Mouse (Mus musculus) G1E (cell line): ENCODE measurements around the gene Nucb2.

Experiments used
- CTCF ChIP-seq: IDR thresholded peaks from 2 replicates; pipeline ENCODE4 v1.5.1; 2012; ENCODE audit warnings: low read depth, low read length, inconsistent platforms, mixed read lengths
- GATA2 ChIP-seq: IDR thresholded peaks from 2 replicates; pipeline ENCODE4 v1.6.1; 2012; ENCODE audit warnings: low read depth, low read length, inconsistent platforms, borderline replicate concordance
- TAL1 ChIP-seq: conservative IDR thresholded peaks from 2 replicates; pipeline ENCODE4 v1.6.1; 2012; ENCODE audit warnings: low read depth, low read length, inconsistent platforms, mixed read lengths

- TF ChIP-seq CTCF (no peak), GATA2 (no peak), TAL1 (no peak)
Observed at GRCm38 (mm10) chr7:116556834-116557233, 52.7 kb downstream of the Nucb2 start.
